8 mouse cellular contexts compared by ENCODE assay signal in genomic region chr1:179545768-179546550, GRCm38 (mm10). TPM values are rescaled to one million over a fixed set of nuclear protein-coding genes. Genes with fewer than 3 reads are reported as not detected.
DNase-seq lines count a peak whose midpoint lies in the region; ATAC-seq and TF ChIP-seq lines count a peak whose summit lies in the region.
"Not testable (repeated sequence)": the region's sequence is repeated elsewhere in the genome, so short reads cannot be mapped to it uniquely, and the experiment has no call there.

Gene Tfb2m, minus strand, starts transcription at chr1:179546267.
Gene Cnst, plus strand, starts transcription at chr1:179546370.

- peak within 1 kb of the TSS; percentile 68 for H3K4me3 ChIP-seq in embryonic facial prominence, embryonic 13.5 days
- peak within 1 kb of the TSS; percentile 88 for H3K4me3 ChIP-seq in heart, adult 2 months
- H3K4me3 ChIP-seq in limb, embryonic 13.5 days: peak within 1 kb of the TSS; percentile 77
- H3K4me3 ChIP-seq in midbrain, embryonic 16.5 days (ENCODE audit: low read depth, low read length): peak within 1 kb of the TSS; percentile 85

- H3K9ac ChIP-seq in embryonic facial prominence, embryonic 13.5 days: peak within 1 kb of the TSS; percentile 83
- H3K9ac ChIP-seq in heart, adult 2 months (ENCODE audit: low read depth, low read length): peak within 1 kb of the TSS; percentile 76
- H3K9ac ChIP-seq in limb, embryonic 13.5 days: peak within 1 kb of the TSS; percentile 80
- peak within 1 kb of the TSS; percentile 85 for H3K9ac ChIP-seq in midbrain, embryonic 16.5 days (ENCODE audit: low read depth, low read length)

- peak; percentile 98 for DNase-seq in 3134 (ENCODE audit: extremely low read depth, insufficient read length, low spot score)
- DNase-seq in adrenal gland, postnatal 36 days: peak; percentile 99
- peak; percentile 99 for DNase-seq in heart, adult 2 months
- peak; percentile 98 for DNase-seq in kidney, adult 8-10 months
- DNase-seq in spleen, postnatal 10 days (ENCODE audit: low spot score in 2 of 2): peak; percentile 98

- peak; percentile 59; the same call in 1 of the 2 replicates for TF ChIP-seq POLR2A in heart, adult 2 months (IDR thresholded peaks at IDR 0.05; ENCODE audit: insufficient read depth, low read depth, low read length)

- not testable (repeated sequence) for H3K79me2 ChIP-seq in heart, adult 2 months (replicated peaks; ENCODE audit: control insufficient read depth, insufficient read depth, low read length)

- peak; percentile 85; the same call in 1 of the 2 replicates for TF ChIP-seq EP300 in heart, adult 2 months (IDR thresholded peaks at IDR 0.05; ENCODE audit: insufficient read depth, low read depth, low read length)

- intact Hi-C loops in heart, adult 2 months (cut with DNase I): loop anchor here (2.0 to 5.0 kb wide), 4 partner anchors 29 to 79 kb away; no protein-coding TSS in a partner anchor

- H3K27ac ChIP-seq in embryonic facial prominence, embryonic 13.5 days: peak within 1 kb of the TSS; percentile 92
- H3K27ac ChIP-seq in heart, adult 2 months: peak within 1 kb of the TSS; percentile 97
- H3K27ac ChIP-seq in limb, embryonic 13.5 days: peak within 1 kb of the TSS; percentile 77
- H3K27ac ChIP-seq in midbrain, embryonic 16.5 days (ENCODE audit: low read length): peak within 1 kb of the TSS; percentile 97

- not testable (repeated sequence) for H3K36me3 ChIP-seq in embryonic facial prominence, embryonic 13.5 days; limb, embryonic 13.5 days; midbrain, embryonic 16.5 days (ENCODE audit: control insufficient read depth, insufficient read depth, low read length)
- peaks cover 11% of the 10 kb centered on the region; the same call in 1 of the 2 replicates for H3K36me3 ChIP-seq in heart, adult 2 months (ENCODE audit: control insufficient read depth, insufficient read depth, low read length)

- peaks cover 30% of the 10 kb centered on the region for H3K4me1 ChIP-seq in embryonic facial prominence, embryonic 13.5 days
- peaks cover 11% of the 10 kb centered on the region for H3K4me1 ChIP-seq in heart, adult 2 months (ENCODE audit: control insufficient read depth, insufficient read depth, low read length)
- H3K4me1 ChIP-seq in limb, embryonic 13.5 days: peaks cover 26% of the 10 kb centered on the region
- H3K4me1 ChIP-seq in midbrain, embryonic 16.5 days (ENCODE audit: control insufficient read depth, insufficient read depth, low read length): peaks cover 34% of the 10 kb centered on the region

- WGBS in embryonic facial prominence, embryonic 13.5 days: under 1% methylated on average over 69 of the region's 69 CpGs
- WGBS in heart, adult 2 months: under 1% methylated on average over 69 of the region's 69 CpGs
- under 1% methylated on average over 69 of the region's 69 CpGs for WGBS in limb, embryonic 13.5 days
- under 1% methylated on average over 69 of the region's 69 CpGs for WGBS in midbrain, embryonic 16.5 days

- H3K27me3 ChIP-seq in embryonic facial prominence, embryonic 13.5 days; heart, adult 2 months (ENCODE audit: control insufficient read depth, insufficient read depth, low read length); limb, embryonic 13.5 days; midbrain, embryonic 16.5 days (ENCODE audit: control insufficient read depth, insufficient read depth, low read depth, low read length): not testable (repeated sequence)

- H3K9me3 ChIP-seq in embryonic facial prominence, embryonic 13.5 days; limb, embryonic 13.5 days; midbrain, embryonic 16.5 days (replicated peaks; ENCODE audit: control insufficient read depth, low read length, poor library complexity, severe bottlenecking): not testable (repeated sequence)

- ATAC-seq in embryonic facial prominence, embryonic 13.5 days (ENCODE audit: insufficient number of reproducible peaks, insufficient read depth, low FRiP score, low TSS enrichment, low read depth): peak; percentile 100
- ATAC-seq in limb, embryonic 13.5 days (ENCODE audit: low FRiP score, low read depth): peak; percentile 99
- peak; percentile 100 for ATAC-seq in midbrain, embryonic 16.5 days

- not testable (repeated sequence) for TF ChIP-seq CTCF in heart, adult 2 months (IDR thresholded peaks at IDR 0.05)

- peak within 1 kb of the TSS; percentile 84 for H3K4me2 ChIP-seq in embryonic facial prominence, embryonic 13.5 days
- H3K4me2 ChIP-seq in limb, embryonic 13.5 days (replicated peaks): peak within 1 kb of the TSS; percentile 87
- H3K4me2 ChIP-seq in midbrain, embryonic 16.5 days (ENCODE audit: low read length): peak within 1 kb of the TSS; percentile 93

RNA-seq across cellular contexts. Expression of gene Tfb2m, which starts in this region (rescaled TPM):
- total RNA-seq in adrenal gland, postnatal 36 days (2021): 10 to 100 TPM; 49.4 to 55.0 TPM
- polyA plus RNA-seq in embryonic facial prominence, embryonic 13.5 days (2015; fragmentation: Nextera tagmentation; extraction: Ambion mirVana): 32.7 and 33.7 TPM in 2 replicates
- total RNA-seq in heart, adult 2 months (2021): 10 to 100 TPM; 51.3 to 58.3 TPM
- 19.2 and 33.6 TPM in 2 replicates for polyA plus RNA-seq in heart, adult 2 months (2012; rRNA removed)
- polyA plus RNA-seq in limb, embryonic 13.5 days (2015; fragmentation: Nextera tagmentation; extraction: Ambion mirVana): 32.0 and 32.9 TPM in 2 replicates
- polyA plus RNA-seq in midbrain, embryonic 16.5 days (2015; fragmentation: Nextera tagmentation; extraction: Ambion mirVana): 25.2 and 25.7 TPM in 2 replicates

RNA-seq across cellular contexts. Expression of gene Cnst, which starts in this region (rescaled TPM):
- total RNA-seq in adrenal gland, postnatal 36 days (2021): 10 to 100 TPM; 21.1 to 43.6 TPM
- polyA plus RNA-seq in embryonic facial prominence, embryonic 13.5 days (2015; fragmentation: Nextera tagmentation; extraction: Ambion mirVana): 17.4 and 21.6 TPM in 2 replicates
- total RNA-seq in heart, adult 2 months (2021): 10 to 100 TPM; 46.7 to 48.8 TPM
- polyA plus RNA-seq in heart, adult 2 months (2012; rRNA removed): 23.4 and 45.9 TPM in 2 replicates
- polyA plus RNA-seq in limb, embryonic 13.5 days (2015; fragmentation: Nextera tagmentation; extraction: Ambion mirVana): 17.9 and 18.6 TPM in 2 replicates
- 27.5 and 29.8 TPM in 2 replicates for polyA plus RNA-seq in midbrain, embryonic 16.5 days (2015; fragmentation: Nextera tagmentation; extraction: Ambion mirVana)

Comparison
In these comparisons a context has a peak if more than half of its experiments do, and no peak if none do; other contexts are left out.
1. Peak in every context shown above with its lines: DNase-seq, ATAC-seq, H3K4me3 ChIP-seq and H3K27ac ChIP-seq.